In the genomic region with DNA sequence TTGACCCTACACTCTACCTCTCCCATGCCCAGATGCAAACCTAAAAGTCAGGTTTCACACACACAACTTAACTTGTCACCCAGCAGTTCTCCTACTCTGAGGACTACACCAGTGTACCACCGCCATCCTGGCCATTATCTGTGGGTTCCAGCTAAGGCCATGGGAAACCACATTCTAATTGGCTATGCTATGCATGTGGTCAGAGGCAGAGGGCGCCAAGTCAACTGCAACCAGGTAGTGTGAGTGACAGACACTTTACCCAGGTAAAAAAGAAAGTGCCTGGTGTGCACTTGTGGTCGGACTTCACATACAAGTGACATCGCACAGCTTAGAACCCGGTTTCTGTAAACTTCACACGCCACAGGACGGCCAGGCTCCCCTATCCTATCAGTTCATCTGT, we compare ENCODE assay signal across 8 mouse cellular contexts. TPM values are rescaled to one million over a fixed set of nuclear protein-coding genes. Genes with fewer than 3 reads are reported as not detected.
A peak's percentile ranks its signal among the peaks of the same experiment; 100 is the strongest.
DNase-seq lines count a peak whose midpoint lies in the region; TF ChIP-seq lines count a peak whose summit lies in the region.

No protein-coding gene starts in this region.

- peak; percentile 36 for DNase-seq in adrenal gland, adult 2 months
- no peak for DNase-seq in adrenal gland, postnatal 14 days
- DNase-seq in spleen, adult 2 months (ENCODE audit: low read depth in 1 of 2, low spot score in 2 of 2), result peak in 1 of 2 experiments; percentile 14
- DNase-seq in spleen, postnatal 4 days (ENCODE audit: low spot score in 2 of 2), result no peak
- peak; percentile 39 for DNase-seq in liver
- DNase-seq in natural killer cell, adult 2 months (ENCODE audit: low spot score in 2 of 2), result peak; percentile 23 to 24
- no peak for DNase-seq in embryo, embryonic 10.5 days (ENCODE audit: low spot score)
- no peak for DNase-seq in layer of hippocampus, adult 18-20 months (ENCODE audit: low spot score in 2 of 2)

- no peaks in the 10 kb centered on the region for H3K36me3 ChIP-seq in spleen, adult 2 months (ENCODE audit: control insufficient read depth, insufficient read depth, low read length)

- TF ChIP-seq POLR2A in spleen, adult 2 months (IDR thresholded peaks at IDR 0.05; ENCODE audit: low read depth, low read length), result no peak

- no peak overlapping the region for H3K4me3 ChIP-seq in spleen, adult 2 months (ENCODE audit: extremely low read depth, insufficient read depth, insufficient read length)

- no peaks in the 10 kb centered on the region for H3K27me3 ChIP-seq in spleen, adult 2 months (ENCODE audit: control insufficient read depth, insufficient read depth, low read length)

- no peaks in the 10 kb centered on the region for H3K4me1 ChIP-seq in spleen, adult 2 months (ENCODE audit: control insufficient read depth, insufficient read depth, insufficient read length)

- H3K27ac ChIP-seq in spleen, adult 2 months (ENCODE audit: insufficient read depth, low read length), result no peak overlapping the region

- TF ChIP-seq CTCF in spleen, adult 2 months (IDR thresholded peaks at IDR 0.05; ENCODE audit: extremely low read depth, insufficient read depth, insufficient read length, insufficient replicate concordance), result peak; percentile 28; the same call in 1 of the 2 replicates

- WGBS in spleen, adult 2 months, result 71% methylated on average over 7 of the region's 7 CpGs

RNA-seq across cellular contexts. Expression of a gene that starts 36.3 kb away (rescaled TPM):
- under 1 TPM in 1 of 2 experiments, not detected in 1; 0.59 TPM for total RNA-seq in adrenal gland, adult 2 months (2021)
- polyA plus RNA-seq in adrenal gland, adult 2 months (2012; rRNA removed), result 0.26 and 0.76 TPM in 2 replicates
- 0.52 and 0.90 TPM in 2 replicates for total RNA-seq in adrenal gland, postnatal 14 days (2021)
- polyA plus RNA-seq in spleen, adult 2 months (2012; rRNA removed), result 4.5 TPM in 2 replicates
- total RNA-seq in layer of hippocampus, adult 18-20 months (2021), result not detected

RNA-seq across cellular contexts. Expression of a gene that starts 41.0 kb away (rescaled TPM):
- total RNA-seq in adrenal gland, adult 2 months (2021), result 100 to 1,000 TPM in 1 of 2 experiments, 10 to 100 TPM in 1; 91.3 to 113 TPM
- 47.0 and 59.9 TPM in 2 replicates for polyA plus RNA-seq in adrenal gland, adult 2 months (2012; rRNA removed)
- total RNA-seq in adrenal gland, postnatal 14 days (2021), result 124 and 125 TPM in 2 replicates
- 13.7 and 17.1 TPM in 2 replicates for polyA plus RNA-seq in spleen, adult 2 months (2012; rRNA removed)
- total RNA-seq in layer of hippocampus, adult 18-20 months (2021), result 100 to 1,000 TPM; 379 to 429 TPM

RNA-seq across cellular contexts. Expression of a gene that starts 57.9 kb away (rescaled TPM):
- total RNA-seq in adrenal gland, adult 2 months (2021), result 1 to 10 TPM; 2.7 to 4.4 TPM
- 8.2 and 10.9 TPM in 2 replicates for polyA plus RNA-seq in adrenal gland, adult 2 months (2012; rRNA removed)
- 4.2 and 9.4 TPM in 2 replicates for total RNA-seq in adrenal gland, postnatal 14 days (2021)
- polyA plus RNA-seq in spleen, adult 2 months (2012; rRNA removed), result 90.0 and 115 TPM in 2 replicates
- 1 to 10 TPM; 2.0 to 2.2 TPM for total RNA-seq in layer of hippocampus, adult 18-20 months (2021)

Comparison
In these comparisons a context has a peak if more than half of its experiments do, and no peak if none do; other contexts are left out.
1. DNase-seq: peak in adrenal gland, adult 2 months (single experiment), liver (single experiment) and natural killer cell, adult 2 months (2 of 2); none in adrenal gland, postnatal 14 days (single experiment), spleen, postnatal 4 days (0 of 2), embryo, embryonic 10.5 days (single experiment) and layer of hippocampus, adult 18-20 months (0 of 2).